Mouse (Mus musculus) cerebellum, postnatal 10 days (tissue): ENCODE measurements around the gene Gm3043.
"Not testable (repeated sequence)": the region's sequence is repeated elsewhere in the genome, so short reads cannot be mapped to it uniquely, and the experiment has no call there.

Experiments
- DNase-seq, 2 experiments: peaks; one replicate each; pipeline ENCODE4 v3.0.0; 2021; ENCODE audit warnings: mixed read lengths in 2 of 2

The Gm3043 gene

DNA sequence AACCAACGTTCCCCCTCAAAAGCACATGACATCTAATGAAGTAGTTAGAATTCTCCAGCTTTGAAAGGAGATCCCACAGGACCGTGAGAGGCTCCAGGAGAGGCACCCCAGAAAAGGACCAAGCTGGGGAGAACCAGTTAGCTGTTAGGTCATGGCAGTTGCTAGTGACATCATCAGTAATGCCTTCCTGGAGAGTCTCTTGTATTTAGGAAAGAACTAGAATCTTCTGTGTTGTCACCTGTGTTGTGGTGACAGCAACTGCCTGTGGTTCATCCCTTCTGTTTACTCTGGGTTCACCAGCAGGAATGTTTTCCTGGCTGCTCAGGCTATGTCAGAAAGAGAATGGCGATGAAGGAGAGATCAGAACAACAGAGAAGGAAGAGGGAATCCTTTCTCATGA lies at the start of gene Gm3043:
Gene Gm3043, plus strand, starts transcription at position 301 of the 400 bp plus-strand sequence.
- not testable (repeated sequence) for DNase-seq

- not testable (repeated sequence) for DNase-seq
Observed at GRCm38 (mm10) chr14:3651730-3652129, 36.9 kb upstream of the Gm3043 start, which contains the start of gene Gm3020. Gm3020 (plus strand) TSS chr14:3652030.
